Mouse (Mus musculus): Measurements from ENCODE around the gene Ndn.

Ndn gene

GRCm38 (mm10) chr7:62346269-62346668, at the start of gene Ndn:
TSS of gene Ndn (plus strand) at chr7:62346569.
- no peak for TF ChIP-seq GATA4 (IDR thresholded peaks at IDR 0.05; ENCODE audit: insufficient replicate concordance, low read length)

GRCm38 (mm10) chr7:62302451-62302850, 43.9 kb upstream of the Ndn start:
- no peak for TF ChIP-seq GATA4 (IDR thresholded peaks at IDR 0.05; ENCODE audit: insufficient replicate concordance, low read length)

- TF ChIP-seq GATA4 (IDR thresholded peaks at IDR 0.05; ENCODE audit: insufficient replicate concordance, low read length): no peak
Measured at GRCm38 (mm10) chr7:62306896-62307614, 39.3 kb upstream of the Ndn start.

GRCm38 (mm10) chr7:62316793-62317192, 29.6 kb upstream of the Ndn start:
- TF ChIP-seq GATA4 (IDR thresholded peaks at IDR 0.05; ENCODE audit: insufficient replicate concordance, low read length): no peak

- TF ChIP-seq GATA4 (IDR thresholded peaks at IDR 0.05; ENCODE audit: insufficient replicate concordance, low read length): no peak
Measured at GRCm38 (mm10) chr7:62345411-62345810, 958 bp upstream of the Ndn start.

GRCm38 (mm10) chr7:62348106-62348803, 1.9 kb downstream of the Ndn start:
- no peak for TF ChIP-seq GATA4 (IDR thresholded peaks at IDR 0.05; ENCODE audit: insufficient replicate concordance, low read length)

GRCm38 (mm10) chr7:62348804-62349190, 2.4 kb downstream of the Ndn start:
- TF ChIP-seq GATA4 (IDR thresholded peaks at IDR 0.05; ENCODE audit: insufficient replicate concordance, low read length): no peak

- no peak for TF ChIP-seq GATA4 (IDR thresholded peaks at IDR 0.05; ENCODE audit: insufficient replicate concordance, low read length)
Measured at GRCm38 (mm10) chr7:62351266-62351665, 4.9 kb downstream of the Ndn start.

- TF ChIP-seq GATA4 (IDR thresholded peaks at IDR 0.05; ENCODE audit: insufficient replicate concordance, low read length): no peak
Measured at GRCm38 (mm10) chr7:62365039-62365636, 18.8 kb downstream of the Ndn start.

- no peak for TF ChIP-seq GATA4 (IDR thresholded peaks at IDR 0.05; ENCODE audit: insufficient replicate concordance, low read length)
Measured at GRCm38 (mm10) chr7:62366730-62367129, 20.4 kb downstream of the Ndn start.

- TF ChIP-seq GATA4 (IDR thresholded peaks at IDR 0.05; ENCODE audit: insufficient replicate concordance, low read length): no peak
Measured at GRCm38 (mm10) chr7:62375658-62376057, 29.3 kb downstream of the Ndn start.

- TF ChIP-seq GATA4 (IDR thresholded peaks at IDR 0.05; ENCODE audit: insufficient replicate concordance, low read length): no peak
Measured at GRCm38 (mm10) chr7:62376510-62377304, 30.3 kb downstream of the Ndn start, which contains the start of gene Magel2. TSS of gene Magel2 (plus strand) at chr7:62377010.

- no peak for TF ChIP-seq GATA4 (IDR thresholded peaks at IDR 0.05; ENCODE audit: insufficient replicate concordance, low read length)
Measured at GRCm38 (mm10) chr7:62377313-62377712, 30.9 kb downstream of the Ndn start.

- TF ChIP-seq GATA4 (IDR thresholded peaks at IDR 0.05; ENCODE audit: insufficient replicate concordance, low read length): no peak
Measured at GRCm38 (mm10) chr7:62378529-62378928, 32.2 kb downstream of the Ndn start.

GRCm38 (mm10) chr7:62382391-62382790, 36.0 kb downstream of the Ndn start:
- TF ChIP-seq GATA4 (IDR thresholded peaks at IDR 0.05; ENCODE audit: insufficient replicate concordance, low read length): no peak

Measured in liver, adult (tissue).